Mouse (Mus musculus): ENCODE results near the gene Raver1. TPM values are rescaled to one million over a fixed set of nuclear protein-coding genes. Genes with fewer than 3 reads are reported as not detected.
A peak's percentile ranks its signal among the peaks of the same experiment; 100 is the strongest.
"Not testable (repeated sequence)": the region's sequence is repeated elsewhere in the genome, so short reads cannot be mapped to it uniquely, and the experiment has no call there.

Raver1 gene
- total RNA-seq, 2 experiments from 2014 or later, result 34.0 to 37.4 TPM

DNA sequence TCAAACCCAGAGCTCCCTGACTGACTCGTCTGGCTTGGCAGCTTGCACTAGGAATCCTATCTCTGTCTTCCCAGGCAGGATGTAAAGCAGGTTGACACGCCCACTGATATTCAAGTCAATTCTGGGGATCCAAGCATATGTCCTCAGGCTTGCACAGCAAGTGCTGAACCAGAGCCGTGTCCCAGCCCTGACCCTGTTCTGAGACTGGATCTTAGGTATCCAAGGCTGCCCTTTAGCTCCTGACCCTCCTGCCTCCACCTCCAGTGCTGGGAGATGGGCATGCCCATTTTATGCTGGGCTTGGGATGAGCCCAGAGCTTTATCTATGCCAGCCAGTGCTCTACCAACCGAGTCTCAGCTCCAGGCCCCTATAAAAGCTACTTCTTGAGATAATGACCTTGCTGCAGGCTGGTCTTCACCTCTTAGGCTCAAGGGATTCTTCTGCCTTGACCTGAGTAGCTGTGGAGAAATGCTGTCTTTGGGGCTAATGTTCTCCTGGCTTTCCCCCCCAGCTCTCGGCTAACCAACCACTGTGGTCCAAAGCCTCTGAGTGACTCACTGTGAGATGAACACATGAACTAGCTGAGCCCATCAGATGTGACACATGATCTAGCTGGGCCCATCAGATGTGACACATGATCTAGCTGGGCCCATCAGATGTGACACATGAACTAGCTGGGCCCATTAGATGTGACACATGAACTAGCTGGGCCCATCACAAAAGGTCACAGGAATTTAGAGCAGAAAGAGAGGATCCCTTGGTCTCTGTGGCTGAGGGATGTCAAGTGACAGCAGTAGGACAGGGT, 14.2 kb upstream of the Raver1 start:
- no peak for DNase-seq (ENCODE audit: low spot score in 2 of 2)

DNA sequence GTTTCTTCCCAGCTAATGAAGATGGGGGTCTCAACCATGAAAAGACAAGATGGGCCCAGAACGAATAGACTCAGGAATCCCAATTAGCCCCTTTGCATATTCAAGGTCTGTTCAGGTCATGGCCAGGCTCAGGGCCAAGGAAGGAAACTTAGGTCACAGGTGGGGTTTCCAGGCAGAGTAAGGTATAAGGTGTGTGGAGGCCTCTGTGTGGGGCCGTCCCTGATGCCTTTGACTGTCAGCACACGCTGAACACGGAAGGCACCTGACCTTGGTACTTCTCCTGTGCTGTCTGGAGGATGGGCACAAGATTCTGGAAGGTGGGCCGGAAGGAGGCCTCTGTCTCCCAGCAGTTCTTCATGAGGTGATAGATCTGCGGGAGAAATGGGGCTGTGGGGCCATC, 13.0 kb upstream of the Raver1 start:
- DNase-seq (ENCODE audit: low spot score in 2 of 2), result no peak

GRCm38 (mm10) chr9:21102076-21102475, 10.3 kb upstream of the Raver1 start:
- no peak for DNase-seq (ENCODE audit: low spot score in 2 of 2)

DNA sequence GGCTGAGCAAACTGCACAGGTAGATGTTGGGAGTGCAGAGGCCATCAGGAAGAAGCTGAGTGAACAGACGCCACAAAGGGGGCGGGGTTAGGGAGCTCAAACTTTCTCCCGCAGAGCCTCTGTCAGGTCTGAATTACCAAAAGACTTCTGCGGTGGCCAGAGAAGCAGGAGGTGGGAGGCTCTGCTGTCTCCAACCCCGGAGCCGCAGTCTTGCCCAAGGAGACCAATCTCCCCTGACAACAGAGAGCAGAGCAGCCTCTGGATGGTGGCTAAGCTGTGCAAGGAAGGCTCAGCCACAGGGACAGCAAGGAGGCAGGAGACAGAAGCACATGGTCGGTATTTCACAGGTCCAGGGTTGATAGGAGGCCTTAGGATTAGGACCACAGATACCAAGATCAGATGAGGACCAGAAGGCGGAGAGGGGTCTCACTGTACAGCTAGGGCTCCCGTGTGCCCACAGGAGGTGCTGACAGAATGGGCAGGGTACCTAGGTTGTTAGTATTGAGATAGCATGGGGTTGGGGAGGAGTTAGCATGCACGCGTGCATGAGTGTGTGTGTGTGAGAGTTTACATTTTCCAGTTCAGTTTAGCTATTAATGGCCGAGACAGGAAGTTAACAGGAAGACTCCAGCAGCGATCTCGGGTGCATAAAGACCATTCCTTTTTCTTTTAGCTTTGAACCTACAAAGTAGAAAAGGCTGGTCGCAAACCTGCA, 8.8 kb upstream of the Raver1 start:
- DNase-seq (ENCODE audit: low spot score in 2 of 2), result no peak

DNA sequence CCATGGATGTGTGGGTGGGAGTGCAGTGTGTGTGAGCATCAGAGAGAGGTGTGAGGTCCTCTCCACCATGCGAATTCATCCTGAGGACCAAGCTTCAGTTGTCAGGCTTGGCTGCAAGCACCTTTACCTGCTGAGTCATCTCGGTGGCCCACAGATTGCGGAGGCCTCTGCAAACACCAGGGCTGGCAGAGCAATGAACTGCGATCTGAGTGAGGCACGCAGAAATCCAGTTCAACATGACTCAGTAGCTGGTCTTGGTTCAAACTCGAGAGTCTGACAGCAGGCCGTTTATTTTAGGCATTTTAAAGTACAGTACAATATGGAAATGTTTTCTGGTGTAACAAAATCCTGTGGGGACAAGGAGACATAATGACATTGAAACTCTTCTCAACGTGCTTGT, 6.0 kb upstream of the Raver1 start:
- DNase-seq (ENCODE audit: low spot score in 2 of 2), result peak; percentile 29 to 48

- no peak for DNase-seq (ENCODE audit: low spot score in 2 of 2)
These were observed 4.2 kb upstream of the Raver1 start for GRCm38 (mm10) chr9:21095958-21096357.

DNA sequence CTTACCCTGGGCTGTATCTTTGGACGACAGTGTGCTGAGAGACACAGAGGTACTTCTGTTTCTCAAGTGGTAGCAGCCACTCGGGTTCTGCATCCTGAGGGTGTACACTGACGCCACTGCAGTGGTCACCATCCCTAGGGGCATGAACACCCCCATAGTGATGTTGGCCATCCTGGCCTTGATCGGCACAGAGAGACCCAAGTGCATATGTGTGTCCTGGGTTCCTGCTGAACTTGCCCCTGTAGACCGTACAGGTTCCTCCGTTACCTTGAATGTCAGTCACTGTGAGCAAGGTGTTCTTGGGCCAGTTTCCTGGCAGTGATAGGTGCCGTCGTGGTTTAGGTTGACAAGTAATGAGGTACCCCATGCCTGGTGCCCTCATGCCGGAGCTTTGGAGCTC, 1.6 kb upstream of the Raver1 start:
- no peak for DNase-seq (ENCODE audit: low spot score in 2 of 2)

GRCm38 (mm10) chr9:21090972-21091706, 669 bp downstream of the Raver1 start:
- DNase-seq (ENCODE audit: low spot score in 2 of 2), result peak in 1 of 2 experiments; percentile 22

GRCm38 (mm10) chr9:21090537-21090936, 1.3 kb downstream of the Raver1 start:
- DNase-seq (ENCODE audit: low spot score in 2 of 2), result no peak

DNA sequence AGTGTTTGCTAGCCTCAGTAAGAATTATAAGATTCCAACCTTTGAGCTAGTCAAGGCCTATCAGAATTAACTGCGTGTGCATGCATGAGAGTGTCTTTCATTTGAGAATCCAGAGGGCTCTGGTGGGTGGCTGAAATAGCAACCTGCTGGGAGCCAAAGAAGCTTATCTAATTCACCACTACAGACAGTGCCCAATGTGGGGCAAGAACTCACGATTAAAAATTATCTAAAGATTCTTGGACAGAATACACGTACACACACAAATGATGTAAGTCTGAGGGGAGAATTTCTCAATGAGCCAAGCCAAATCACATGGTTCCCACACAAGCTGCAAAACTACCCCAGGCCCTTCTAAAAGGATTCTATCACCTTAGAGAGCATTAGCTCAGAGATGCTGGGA, 8.5 kb downstream of the Raver1 start:
- DNase-seq (ENCODE audit: low spot score in 2 of 2), result no peak

- DNase-seq (ENCODE audit: low spot score in 2 of 2), result no peak
These were observed 10.7 kb downstream of the Raver1 start for GRCm38 (mm10) chr9:21081127-21081526.

- no peak for DNase-seq (ENCODE audit: low spot score in 2 of 2)
These were observed 16.2 kb downstream of the Raver1 start for GRCm38 (mm10) chr9:21075625-21076024.

DNA sequence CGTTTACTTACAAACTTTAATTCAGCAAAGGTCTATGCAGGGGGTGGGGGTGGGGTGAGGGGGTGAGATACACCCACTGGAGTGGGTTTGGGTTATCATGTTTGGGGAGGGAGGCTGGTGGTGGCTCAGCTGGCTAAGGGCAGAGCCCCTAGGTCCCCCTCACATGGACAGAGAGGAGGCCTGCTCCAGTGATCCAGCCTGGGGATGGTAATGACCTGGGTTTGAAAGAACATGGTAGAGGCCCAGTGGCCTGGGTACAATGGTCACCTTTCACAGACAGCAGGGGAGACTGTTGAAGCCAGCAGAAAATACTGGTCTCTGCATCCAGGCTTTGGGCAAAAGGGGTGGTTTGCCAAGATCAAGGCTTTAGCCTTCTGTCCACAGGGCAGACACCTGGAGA, 17.6 kb downstream of the Raver1 start:
- no peak for DNase-seq (ENCODE audit: low spot score in 2 of 2)

- DNase-seq (ENCODE audit: low spot score in 2 of 2), result peak; percentile 88 to 94
These were observed 18.6 kb downstream of the Raver1 start, which contains the start of the genes Gm49373 and Fdx1l for GRCm38 (mm10) chr9:21073044-21073840. TSS of gene Gm49373 (minus strand) at chr9:21073096. TSS of gene Fdx1l (minus strand) at chr9:21073614.

DNA sequence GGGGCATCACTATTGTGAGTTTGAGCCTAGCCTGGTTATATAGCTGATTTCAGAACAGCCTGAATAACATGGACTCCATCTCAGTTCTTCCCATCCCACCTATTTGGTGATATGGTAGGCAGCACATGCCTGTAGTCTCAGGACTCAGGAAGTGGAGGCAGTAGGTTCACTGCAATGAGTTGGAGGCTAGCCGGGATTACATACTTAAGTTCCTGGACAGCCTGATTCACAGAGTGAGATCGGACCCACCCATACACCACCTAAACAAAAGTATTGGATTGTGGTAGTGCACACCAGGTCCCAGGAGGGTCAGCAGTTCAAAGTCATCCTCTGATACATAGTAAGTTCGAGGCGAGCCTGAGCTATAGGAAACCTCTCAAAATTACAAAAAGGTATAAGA, 19.2 kb downstream of the Raver1 start:
- DNase-seq (ENCODE audit: low spot score in 2 of 2), result no peak

- DNase-seq (ENCODE audit: low spot score in 2 of 2), result no peak
These were observed 24.7 kb downstream of the Raver1 start, which contains the start of gene Zglp1 for GRCm38 (mm10) chr9:21067006-21067684. TSS of gene Zglp1 (minus strand) at chr9:21067093.

DNA sequence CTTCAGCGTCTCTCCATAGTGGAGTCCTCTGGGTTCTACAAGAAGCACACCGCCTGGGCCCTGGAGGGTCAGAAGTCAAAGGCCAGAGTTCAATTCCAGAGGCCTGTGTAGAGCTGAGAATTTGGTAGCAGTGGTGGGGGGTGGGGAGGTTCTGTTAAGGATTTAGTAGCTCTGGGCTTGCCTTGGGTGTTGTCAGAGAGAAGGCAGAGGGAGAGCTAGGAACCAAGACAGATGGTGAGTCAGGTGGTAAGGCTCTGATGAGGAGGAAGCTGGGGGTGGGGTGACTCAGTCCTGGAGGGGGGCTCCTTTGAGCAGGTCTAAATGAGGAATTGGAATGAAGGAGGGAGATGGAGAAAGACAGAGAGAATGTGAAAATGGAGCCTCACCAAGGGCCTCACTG, 28.9 kb downstream of the Raver1 start:
- DNase-seq (ENCODE audit: low spot score in 2 of 2), result peak in 1 of 2 experiments; percentile 53

DNA sequence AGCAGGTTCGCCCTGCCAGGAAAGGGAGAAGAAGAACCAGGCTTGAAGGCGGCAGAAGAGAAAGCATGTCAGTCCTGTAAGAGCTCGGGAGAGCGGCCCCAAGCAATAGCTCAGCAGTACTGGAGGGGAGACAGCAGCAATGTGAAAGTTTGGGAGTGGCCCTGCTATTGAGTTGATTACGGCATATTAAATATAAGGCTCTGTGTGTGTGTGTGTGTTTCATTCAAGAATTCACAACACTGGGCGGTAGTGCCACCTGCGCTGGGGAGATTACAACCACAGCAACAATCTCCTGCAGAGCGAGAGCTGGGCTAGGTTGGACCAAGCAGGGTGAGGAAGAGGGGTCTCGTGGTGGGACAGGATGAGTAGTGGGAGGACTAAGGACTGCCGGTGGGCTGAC, 40.2 kb downstream of the Raver1 start:
- no peak for DNase-seq (ENCODE audit: low spot score in 2 of 2)

- DNase-seq (ENCODE audit: low spot score in 2 of 2), result no peak
These were observed 46.6 kb downstream of the Raver1 start for GRCm38 (mm10) chr9:21045235-21045634.

DNA sequence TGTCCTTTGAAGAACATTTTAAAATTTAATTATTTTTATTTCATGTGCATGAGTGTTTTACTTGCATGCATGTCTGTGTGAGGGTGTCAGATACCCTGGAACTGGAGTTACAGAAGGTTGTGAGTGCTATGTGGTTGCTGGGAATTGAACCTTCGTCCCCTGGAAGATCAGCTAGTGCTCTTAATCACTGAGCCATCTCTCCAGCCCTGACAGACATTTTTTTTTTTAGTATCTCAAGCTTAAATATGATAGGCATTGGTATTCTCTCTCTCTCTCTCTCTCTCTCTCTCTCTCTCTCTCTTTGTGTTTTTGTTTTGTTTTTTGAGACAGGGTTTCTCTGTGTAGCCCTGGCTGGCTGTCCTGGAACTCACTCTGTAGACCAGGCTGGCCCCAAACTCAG, 47.0 kb downstream of the Raver1 start:
- not testable (repeated sequence) for DNase-seq (ENCODE audit: low spot score in 2 of 2)

Data from layer of hippocampus, postnatal 14 days (tissue).